Mouse (Mus musculus): ENCODE results near the gene Ptk6.

DNA sequence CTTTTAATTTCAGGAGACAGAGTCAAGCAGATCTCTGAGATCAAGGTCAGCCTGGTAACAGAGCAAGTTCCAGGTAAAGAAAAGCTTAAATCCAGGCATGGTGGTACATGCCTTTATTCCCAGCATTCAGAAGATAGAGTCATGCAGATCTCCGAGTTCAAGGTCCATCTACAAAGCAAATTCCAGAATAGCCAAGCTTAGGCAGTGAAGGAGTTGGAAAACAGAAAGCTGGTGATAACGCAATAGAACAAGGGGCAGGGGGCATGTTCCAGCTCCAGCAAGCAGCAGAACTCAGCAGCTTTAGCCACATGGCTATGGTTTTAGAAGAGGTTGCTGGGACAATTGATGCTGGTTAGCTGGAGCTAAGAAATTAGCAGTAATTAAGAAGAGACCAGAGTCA is 22.4 kb upstream of the Ptk6 start:
- TF ChIP-seq CTCF (IDR thresholded peaks at IDR 0.05; ENCODE audit: control insufficient read depth, insufficient read depth, insufficient replicate concordance, low read depth, low read length) (no peak), POLR2A (IDR thresholded peaks at IDR 0.05; ENCODE audit: control insufficient read depth, low read depth, low read length) (no peak)

All from testis, adult 2 months (tissue).